27 mouse cellular contexts compared by ENCODE assay signal in the genomic region with DNA sequence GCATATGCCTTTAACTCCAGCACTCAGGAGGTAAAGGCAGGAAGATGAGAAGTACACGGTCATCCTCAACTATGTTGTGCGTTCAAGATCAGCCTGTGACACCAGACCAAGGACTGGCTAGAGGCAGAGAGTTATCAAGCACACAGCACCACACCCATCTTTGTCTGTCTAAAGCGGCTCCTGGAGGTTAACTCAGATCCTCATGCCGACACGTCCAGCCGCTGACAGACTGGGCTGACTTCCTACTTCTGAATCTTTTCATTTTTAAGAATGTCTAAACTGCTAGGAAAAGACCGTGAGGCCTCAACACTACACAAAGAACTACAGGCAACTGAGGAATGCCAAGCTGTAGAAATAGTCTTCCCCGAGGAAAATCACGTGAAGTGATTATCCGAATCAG.
"Had no signal": no experiment of that assay in that cellular context is flagged by ENCODE, and none has a peak within 500 bp of the region (broad histone marks: within the 10 kb centered on the region; RNA-seq: fewer than 3 reads in every experiment).

No protein-coding gene starts in this region.

- H3K9me3 ChIP-seq: embryonic facial prominence, embryonic 10.5 days; embryonic facial prominence, embryonic 12.5 days; embryonic facial prominence, embryonic 13.5 days; embryonic facial prominence, embryonic 15.5 days; forebrain, embryonic 10.5 days; forebrain, embryonic 12.5 days; forebrain, embryonic 13.5 days; forebrain, embryonic 15.5 days; heart, embryonic 10.5 days had no signal

- H3K4me3 ChIP-seq: embryonic facial prominence, embryonic 10.5 days; embryonic facial prominence, embryonic 12.5 days; embryonic facial prominence, embryonic 13.5 days; embryonic facial prominence, embryonic 15.5 days; erythroblast, embryonic 14.5 days; forebrain, embryonic 10.5 days; forebrain, embryonic 12.5 days; forebrain, embryonic 13.5 days; forebrain, embryonic 15.5 days; gastrocnemius, adult 2 months; heart, adult 2 months; heart, embryonic 10.5 days had no signal

- DNase-seq: cerebellum, adult 9-10 months; cerebellum, adult 9-11 months; cerebellum, postnatal 10 days; cerebellum, postnatal 14 days; cerebellum, postnatal 25 days; cerebellum, postnatal 36 days; embryo, embryonic 11 days; forebrain, postnatal 0 days; gastrocnemius, adult 2 months; gastrocnemius, postnatal 10 days; gastrocnemius, postnatal 14 days; gastrocnemius, postnatal 25 days; gastrocnemius, postnatal 36 days; heart, adult 18-20 months; heart, adult 2 months had no signal

- H3K36me3 ChIP-seq: embryonic facial prominence, embryonic 10.5 days; embryonic facial prominence, embryonic 12.5 days; embryonic facial prominence, embryonic 13.5 days; embryonic facial prominence, embryonic 15.5 days; forebrain, embryonic 10.5 days; forebrain, embryonic 12.5 days; forebrain, embryonic 15.5 days; heart, embryonic 10.5 days had no signal

- H3K4me2 ChIP-seq: embryonic facial prominence, embryonic 12.5 days; embryonic facial prominence, embryonic 13.5 days; embryonic facial prominence, embryonic 15.5 days; forebrain, embryonic 12.5 days; forebrain, embryonic 13.5 days; forebrain, embryonic 15.5 days had no signal

- ATAC-seq: forebrain, embryonic 13.5 days; forebrain, embryonic 14.5 days; forebrain, embryonic 15.5 days; forebrain, embryonic 16.5 days; forebrain, postnatal 0 days had no signal

- H3K27ac ChIP-seq: embryonic facial prominence, embryonic 10.5 days; embryonic facial prominence, embryonic 12.5 days; embryonic facial prominence, embryonic 13.5 days; embryonic facial prominence, embryonic 15.5 days; forebrain, embryonic 10.5 days; forebrain, embryonic 12.5 days; forebrain, embryonic 13.5 days; forebrain, embryonic 15.5 days; gastrocnemius, adult 2 months; heart, adult 2 months; heart, embryonic 10.5 days had no signal

- H3K9ac ChIP-seq: embryonic facial prominence, embryonic 12.5 days; embryonic facial prominence, embryonic 13.5 days; embryonic facial prominence, embryonic 15.5 days; forebrain, embryonic 12.5 days; forebrain, embryonic 13.5 days; forebrain, embryonic 15.5 days; forebrain, postnatal 0 days had no signal
